Mouse (Mus musculus): ENCODE data around the gene Rps19bp1.

DNA sequence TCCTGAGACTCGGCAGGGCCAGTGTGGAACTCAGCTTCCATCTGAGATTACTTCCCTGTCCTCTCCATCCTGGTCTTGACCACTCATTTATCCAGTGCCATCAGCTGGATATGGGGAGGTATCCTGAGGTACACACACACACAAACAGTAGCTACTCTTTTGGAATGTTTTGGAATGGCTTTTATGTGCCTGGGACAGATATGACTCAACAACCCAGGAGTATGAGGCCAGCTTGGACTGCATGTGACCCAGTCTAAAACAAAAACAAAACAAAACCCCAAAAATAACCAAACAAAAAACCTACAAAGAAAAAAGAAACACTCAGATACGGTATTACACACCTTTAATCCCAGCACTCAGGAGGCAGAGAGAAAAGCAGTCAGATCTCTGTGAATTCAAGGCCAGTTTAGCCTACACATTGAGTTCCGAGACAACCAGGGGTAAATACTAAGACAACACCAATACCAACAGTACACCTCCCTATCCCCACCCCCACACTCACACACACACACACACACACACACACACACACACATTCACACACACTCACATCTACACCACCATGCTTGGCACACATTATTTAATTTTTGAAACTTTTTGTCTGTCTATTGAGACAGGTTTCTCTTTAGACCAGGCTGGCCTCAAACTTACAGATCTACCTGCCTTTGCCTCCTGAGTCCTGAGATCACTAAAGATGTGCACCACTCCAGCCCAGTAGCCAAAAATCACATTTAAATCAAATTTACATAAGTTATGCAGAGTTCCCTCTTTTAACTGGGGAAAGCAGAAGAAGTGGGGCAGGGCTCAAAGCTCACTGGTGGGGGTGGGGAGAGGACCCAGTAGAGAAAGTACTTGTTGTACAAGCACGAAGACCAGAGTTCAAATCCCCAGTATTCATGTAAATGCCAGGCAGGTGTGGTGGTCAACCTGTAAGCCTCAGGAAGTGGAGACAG lies 44.1 kb downstream of the Rps19bp1 start:
- TF ChIP-seq CTCF (IDR thresholded peaks at IDR 0.05; ENCODE audit: low read depth) (no peak), EP300 (optimal IDR thresholded peaks at IDR 0.05) (no peak)

Data from stomach, postnatal 0 days (tissue).